Mouse (Mus musculus) neural tube, embryonic 11.5 days (tissue): Measurements from ENCODE around the gene Coq7. TPM values are rescaled to one million over a fixed set of nuclear protein-coding genes. Genes with fewer than 3 reads are reported as not detected.

Source experiments
- ATAC-seq: fragments of 200-750 bp; cut with Nextera tagmentation; 2 replicates; pipeline ENCODE4 v1.8.0; 2017; ENCODE audit warnings: moderate number of reproducible peaks, mild to moderate bottlenecking, moderate TSS enrichment, moderate library complexity; ENCODE audit not compliant: insufficient read depth, low FRiP score, low TSS enrichment
- DNase-seq: peaks from one replicate; pipeline ENCODE4 v3.0.0-alpha.2; 2015; ENCODE audit warnings: low spot score
- H3K27ac ChIP-seq: fragments of 300-500 bp; sonication (generic); 2 replicates; pipeline ENCODE4 v1.5.1; 2014; ENCODE audit warnings: low read depth, mild to moderate bottlenecking, low read length
- H3K27me3 ChIP-seq: fragments of 300-500 bp; sonication (generic); 2 replicates; pipeline ENCODE4 v1.6.1; 2014; ENCODE audit warnings: mild to moderate bottlenecking, low read length, mixed read lengths; ENCODE audit not compliant: control insufficient read depth, insufficient read depth
- H3K36me3 ChIP-seq: fragments of 300-500 bp; sonication (generic); 2 replicates; pipeline ENCODE4 v1.6.1; 2014; ENCODE audit warnings: mild to moderate bottlenecking, low read length, moderate library complexity, mixed read lengths; ENCODE audit not compliant: control insufficient read depth, insufficient read depth
- H3K4me1 ChIP-seq: fragments of 300-500 bp; sonication (generic); 2 replicates; pipeline ENCODE4 v1.6.1; 2014; ENCODE audit warnings: low read length, mixed read lengths; ENCODE audit not compliant: control insufficient read depth, insufficient read depth
- H3K4me2 ChIP-seq: fragments of 300-500 bp; sonication (generic); 2 replicates; pipeline ENCODE4 v1.6.1; 2014; ENCODE audit warnings: low read depth, mild to moderate bottlenecking, moderate library complexity
- H3K4me3 ChIP-seq: fragments of 300-500 bp; sonication (generic); 2 replicates; pipeline ENCODE4 v1.5.1; 2014; ENCODE audit warnings: low read depth, low read length
- H3K9ac ChIP-seq: fragments of 300-500 bp; sonication (generic); 2 replicates; pipeline ENCODE4 v1.6.1; 2014; ENCODE audit warnings: mild to moderate bottlenecking, low read length
- H3K9me3 ChIP-seq: fragments of 300-500 bp; sonication (generic); 2 replicates; pipeline ENCODE4 v1.6.1; 2016; ENCODE audit warnings: low read length; ENCODE audit not compliant: control insufficient read depth
- WGBS: fragments of 180-500 bp; shearing (Covaris S2); extraction: QIAGEN DNeasy Blood & Tissue Kit; methylation state at CpG from one replicate; pipeline ENCODE4 v1.1.7; 2014; 5-methylcytosine and 5-hydroxymethylcytosine counted together
- polyA plus RNA-seq: library from polyadenylated mRNA; unstranded; fragments of >200 nt; fragmentation: Nextera tagmentation; extraction: Ambion mirVana; gene quantifications from 2 replicates; pipeline ENCODE4 v1.2.1, GENCODE M21; 2014

The Coq7 gene
- polyA plus RNA-seq: 118 and 127 TPM in 2 replicates

DNA sequence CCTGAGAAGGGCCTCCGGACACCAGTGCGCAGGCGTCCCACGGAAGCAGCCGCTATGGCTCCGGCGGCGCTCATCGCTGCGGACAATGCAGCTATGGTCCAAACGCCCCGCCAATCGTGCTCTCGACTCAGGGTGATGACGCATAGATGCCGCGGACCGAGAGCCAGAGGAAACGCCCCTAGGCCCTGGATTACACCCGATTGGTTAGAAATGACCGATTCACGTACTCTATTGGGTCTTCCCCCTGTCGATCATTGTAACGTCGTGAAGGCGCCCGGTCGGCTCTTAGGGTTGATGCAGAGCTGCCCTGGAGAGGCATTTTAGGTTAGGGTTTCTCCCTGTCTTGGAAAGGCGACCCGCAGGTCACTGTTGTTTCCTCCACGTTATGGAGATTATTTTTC is at the start of gene Coq7:
Gene Coq7, minus strand, starts transcription at position 179 of the 401 bp plus-strand sequence.
- ATAC-seq (peak; percentile 99), DNase-seq (peak; percentile 97)
- Histone ChIP-seq H3K36me3 (no peaks in the 10 kb centered on the region), H3K27ac (peak within 1 kb of the TSS; percentile 97), H3K4me2 (peak within 1 kb of the TSS; percentile 66), H3K4me1 (no peaks in the 10 kb centered on the region), H3K27me3 (no peaks in the 10 kb centered on the region), H3K9me3 (no peaks in the 10 kb centered on the region), H3K9ac (peak within 1 kb of the TSS; percentile 80), H3K4me3 (peak within 1 kb of the TSS; percentile 71)
- WGBS: under 1% methylated on average over 31 of the region's 31 CpGs

DNA sequence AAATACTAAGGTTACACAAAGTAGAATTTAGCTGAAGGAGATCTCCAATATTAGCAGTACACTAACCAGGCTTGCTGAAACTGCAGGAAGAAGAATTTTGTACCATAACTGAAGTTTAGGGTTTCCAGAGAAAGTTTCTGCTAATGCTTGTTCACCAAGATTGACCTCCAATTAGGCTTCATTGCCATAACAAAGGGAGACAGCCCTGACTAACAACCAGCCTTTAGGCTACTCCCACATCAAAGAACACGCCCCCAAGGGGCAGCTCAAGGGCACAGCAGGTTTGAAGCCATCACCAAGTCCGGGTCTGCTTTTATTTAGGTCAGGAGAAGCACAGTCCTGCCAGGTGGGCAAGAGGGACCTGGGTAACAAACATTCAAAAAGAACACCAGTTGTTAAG is 46.8 kb upstream of the Coq7 start:
- no peak overlapping the region for H3K4me3 ChIP-seq
- DNase-seq: no peak

DNA sequence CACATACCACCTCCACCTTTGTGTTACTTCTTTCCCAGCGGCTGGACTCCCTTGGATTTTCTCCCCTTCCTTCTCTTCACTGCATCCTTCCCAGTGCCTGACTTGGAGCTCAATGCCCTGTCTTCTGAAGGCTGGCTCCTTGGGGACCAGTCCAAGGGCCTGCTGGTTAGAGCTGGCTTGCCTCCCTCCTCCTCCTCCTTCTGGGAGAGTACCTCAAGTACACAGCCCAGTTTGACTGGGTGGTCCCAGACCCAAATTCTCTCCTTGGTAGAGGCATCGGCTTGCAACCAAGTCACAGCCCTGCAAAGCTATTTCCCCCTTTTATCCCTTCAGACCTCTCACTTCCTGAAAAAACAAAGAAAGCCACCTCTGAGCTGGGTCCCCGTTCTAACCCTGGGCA is 45.1 kb upstream of the Coq7 start:
- no peaks in the 10 kb centered on the region for H3K27me3 ChIP-seq
- no peak overlapping the region for H3K4me3 ChIP-seq
- no peak overlapping the region for H3K9ac ChIP-seq
- H3K36me3 ChIP-seq: no peaks in the 10 kb centered on the region
- H3K9me3 ChIP-seq: 0 out of 2 replicates have a peak, but pooled peaks cover 2% of the 10 kb centered on the region
- no peak overlapping the region for H3K27ac ChIP-seq
- no peak for ATAC-seq
- 65% methylated on average over 3 of the region's 3 CpGs for WGBS
- no peak for DNase-seq
- no peaks in the 10 kb centered on the region; the same call in 1 of the 2 replicates for H3K4me1 ChIP-seq
- H3K4me2 ChIP-seq: no peak overlapping the region

More for the DNA sequence above, 46.8 kb upstream of the Coq7 start:
- H3K4me1 ChIP-seq: peaks cover 8% of the 10 kb centered on the region
- no peaks in the 10 kb centered on the region for H3K27me3 ChIP-seq
- no peaks in the 10 kb centered on the region for H3K36me3 ChIP-seq
- no peak overlapping the region for H3K4me2 ChIP-seq
- WGBS: 42% methylated on average over 2 of the region's 2 CpGs
- no peak for ATAC-seq
- no peak overlapping the region for H3K9ac ChIP-seq
- H3K9me3 ChIP-seq: 0 out of 2 replicates have a peak, but pooled peaks cover 2% of the 10 kb centered on the region
- no peak overlapping the region for H3K27ac ChIP-seq

- Histone ChIP-seq H3K4me3 (no peak overlapping the region), H3K27ac (no peak overlapping the region), H3K36me3 (no peaks in the 10 kb centered on the region), H3K9me3 (no peaks in the 10 kb centered on the region), H3K9ac (no peak overlapping the region), H3K4me1 (0 out of 2 replicates have a peak, but pooled peaks cover 3% of the 10 kb centered on the region), H3K27me3 (no peaks in the 10 kb centered on the region), H3K4me2 (no peak overlapping the region)
- WGBS: 66% methylated on average over 5 of the region's 5 CpGs
- DNase-seq (no peak), ATAC-seq (no peak)
These were observed 38.9 kb upstream of the Coq7 start for GRCm38 (mm10) chr7:118572039-118572438.

GRCm38 (mm10) chr7:118571350-118571749 is 38.2 kb upstream of the Coq7 start:
- no peak overlapping the region for H3K9ac ChIP-seq
- H3K9me3 ChIP-seq: no peaks in the 10 kb centered on the region
- H3K27me3 ChIP-seq: no peaks in the 10 kb centered on the region
- DNase-seq (no peak), ATAC-seq (no peak)
- no peak overlapping the region for H3K4me2 ChIP-seq
- no peaks in the 10 kb centered on the region for H3K36me3 ChIP-seq
- no peak overlapping the region for H3K4me3 ChIP-seq
- H3K4me1 ChIP-seq: 0 out of 2 replicates have a peak, but pooled peaks cover 3% of the 10 kb centered on the region
- no peak overlapping the region for H3K27ac ChIP-seq
- 52% methylated on average over 5 of the region's 5 CpGs for WGBS

DNA sequence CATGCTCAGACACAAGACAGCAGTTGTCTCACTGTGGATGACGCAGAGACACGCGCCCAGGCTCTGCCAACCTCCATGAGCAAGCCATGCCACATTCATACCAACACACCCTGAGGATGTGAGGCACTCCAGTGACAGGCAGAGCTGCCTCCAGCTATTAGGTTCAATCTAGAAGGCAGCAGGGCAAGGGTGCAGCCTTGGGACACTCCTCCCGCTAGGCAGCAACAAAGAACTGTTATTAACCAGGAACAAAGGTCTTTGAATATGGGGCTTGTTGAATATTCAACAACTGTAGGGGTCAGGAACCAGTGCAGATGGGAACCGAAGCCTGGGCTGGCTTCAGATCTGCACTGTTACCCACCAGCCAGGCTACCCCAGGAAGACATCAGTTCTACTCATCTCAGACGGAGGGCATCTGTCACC is 36.0 kb upstream of the Coq7 start:
- DNase-seq (peak; percentile 46), ATAC-seq (peak; percentile 70)
- Histone ChIP-seq H3K4me3 (no peak overlapping the region), H3K4me1 (0 out of 2 replicates have a peak, but pooled peaks cover 3% of the 10 kb centered on the region), H3K4me2 (no peak overlapping the region), H3K9ac (no peak overlapping the region), H3K9me3 (no peaks in the 10 kb centered on the region), H3K27ac (peak overlapping the region; percentile 40), H3K27me3 (no peaks in the 10 kb centered on the region), H3K36me3 (no peaks in the 10 kb centered on the region)
- WGBS: 57% methylated on average over 6 of the region's 6 CpGs

GRCm38 (mm10) chr7:118554290-118554689 is 21.1 kb upstream of the Coq7 start:
- H3K4me1 ChIP-seq: no peaks in the 10 kb centered on the region
- no peak overlapping the region for H3K27ac ChIP-seq
- H3K27me3 ChIP-seq: no peaks in the 10 kb centered on the region
- no peak overlapping the region for H3K4me3 ChIP-seq
- H3K36me3 ChIP-seq: no peaks in the 10 kb centered on the region; the same call in none of the 2 replicates
- 65% methylated on average over 2 of the region's 2 CpGs for WGBS
- H3K9ac ChIP-seq: no peak overlapping the region
- ATAC-seq: no peak
- H3K9me3 ChIP-seq: no peaks in the 10 kb centered on the region; the same call in 1 of the 2 replicates
- H3K4me2 ChIP-seq: no peak overlapping the region
- DNase-seq: no peak

DNA sequence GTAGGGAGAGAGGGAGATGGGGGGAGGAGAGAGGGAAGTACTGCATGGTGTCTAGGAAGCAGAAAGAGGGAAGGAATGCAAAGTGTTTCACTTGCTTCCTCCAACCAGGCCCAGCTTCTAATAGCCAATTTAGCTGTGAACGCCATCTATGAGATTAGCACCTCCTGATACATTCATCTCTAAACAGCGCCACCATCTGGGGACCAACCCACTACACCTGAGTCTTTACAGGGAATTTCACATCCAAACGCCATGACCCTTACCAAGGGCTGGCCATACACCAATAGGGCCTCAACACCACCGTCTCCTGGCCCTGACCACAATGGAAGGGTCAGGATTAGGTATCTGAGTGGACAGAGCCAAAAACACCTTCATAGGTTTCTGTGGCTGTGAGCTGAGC is 20.7 kb upstream of the Coq7 start:
- H3K9me3 ChIP-seq: no peaks in the 10 kb centered on the region; the same call in 1 of the 2 replicates
- DNase-seq: no peak
- H3K4me1 ChIP-seq: no peaks in the 10 kb centered on the region
- no peak for ATAC-seq
- WGBS: 76% methylated on average over 4 of the region's 4 CpGs
- no peak overlapping the region for H3K9ac ChIP-seq
- H3K4me2 ChIP-seq: no peak overlapping the region
- H3K27me3 ChIP-seq: no peaks in the 10 kb centered on the region
- no peaks in the 10 kb centered on the region; the same call in none of the 2 replicates for H3K36me3 ChIP-seq
- no peak overlapping the region for H3K4me3 ChIP-seq
- H3K27ac ChIP-seq: no peak overlapping the region

- no peaks in the 10 kb centered on the region for H3K27me3 ChIP-seq
- ATAC-seq (no peak), DNase-seq (no peak)
- no peaks in the 10 kb centered on the region for H3K9me3 ChIP-seq
- no peak overlapping the region for H3K27ac ChIP-seq
- 76% methylated on average over 10 of the region's 10 CpGs for WGBS
- no peak overlapping the region for H3K4me3 ChIP-seq
- H3K4me1 ChIP-seq: no peaks in the 10 kb centered on the region
- no peak overlapping the region for H3K4me2 ChIP-seq
- no peak overlapping the region for H3K9ac ChIP-seq
- H3K36me3 ChIP-seq: no peaks in the 10 kb centered on the region; the same call in none of the 2 replicates
These were observed 14.3 kb upstream of the Coq7 start for GRCm38 (mm10) chr7:118547451-118547850.
